Mouse (Mus musculus) forebrain, embryonic 12.5 days (tissue): ENCODE measurements around the gene Dact3. TPM values are rescaled to one million over a fixed set of nuclear protein-coding genes. Genes with fewer than 3 reads are reported as not detected.

Experiments
- ATAC-seq: fragments of 200-750 bp; cut with Nextera tagmentation; 2 replicates; pipeline ENCODE4 v1.8.0; 2017; ENCODE audit warnings: moderate TSS enrichment; ENCODE audit not compliant: low FRiP score
- H3K27ac ChIP-seq: fragments of 300-500 bp; sonication (generic); 2 replicates; pipeline ENCODE4 v1.5.1; 2016; ENCODE audit warnings: mild to moderate bottlenecking
- H3K27me3 ChIP-seq: fragments of 300-500 bp; sonication (generic); 2 replicates; pipeline ENCODE4 v1.6.1; 2016; ENCODE audit warnings: mild to moderate bottlenecking
- H3K36me3 ChIP-seq: fragments of 300-500 bp; sonication (generic); replicated peaks from 2 replicates; pipeline ENCODE4 v1.6.1; 2016; ENCODE audit warnings: mild to moderate bottlenecking
- H3K4me1 ChIP-seq: fragments of 300-500 bp; sonication (generic); 2 replicates; pipeline ENCODE4 v1.6.1; 2016
- H3K4me2 ChIP-seq: fragments of 300-500 bp; sonication (generic); 2 replicates; pipeline ENCODE4 v1.6.1; 2016; ENCODE audit warnings: mild to moderate bottlenecking, moderate library complexity
- H3K4me3 ChIP-seq: fragments of 300-500 bp; sonication (generic); replicated peaks from 2 replicates; pipeline ENCODE4 v1.5.1; 2016; ENCODE audit warnings: mild to moderate bottlenecking
- H3K9ac ChIP-seq: fragments of 300-500 bp; sonication (generic); 2 replicates; pipeline ENCODE4 v1.6.1; 2016; ENCODE audit warnings: mild to moderate bottlenecking
- H3K9me3 ChIP-seq: fragments of 300-500 bp; sonication (generic); 2 replicates; pipeline ENCODE4 v1.6.1; 2016
- WGBS: fragments of 180-500 bp; shearing (Covaris S2); methylation state at CpG from one replicate; pipeline ENCODE4 v1.1.7; 2016; 5-methylcytosine and 5-hydroxymethylcytosine counted together
- polyA plus RNA-seq: library from polyadenylated mRNA; unstranded; fragments of >200 nt; fragmentation: Nextera tagmentation; extraction: Ambion mirVana; gene quantifications from 2 replicates; pipeline ENCODE4 v1.2.1, GENCODE M21; 2016

Gene Dact3
- 2.6 and 3.2 TPM in 2 replicates for polyA plus RNA-seq

GRCm38 (mm10) chr7:16875310-16875325 is at the start of gene Dact3:
Gene Dact3 (plus strand): TSS chr7:16875317.
- ATAC-seq = no peak
- Histone ChIP-seq H3K9ac (peak within 1 kb of the TSS; percentile 86), H3K27me3 (no peaks in the 10 kb centered on the region), H3K9me3 (no peaks in the 10 kb centered on the region), H3K4me3 (peak within 1 kb of the TSS; percentile 78), H3K36me3 (peaks cover 6% of the 10 kb centered on the region; the same call in 1 of the 2 replicates), H3K27ac (peak within 1 kb of the TSS; percentile 88), H3K4me1 (peaks cover 30% of the 10 kb centered on the region), H3K4me2 (peak within 1 kb of the TSS; percentile 92)
- WGBS = 0% methylated on average over 1 of the region's 1 CpGs

DNA sequence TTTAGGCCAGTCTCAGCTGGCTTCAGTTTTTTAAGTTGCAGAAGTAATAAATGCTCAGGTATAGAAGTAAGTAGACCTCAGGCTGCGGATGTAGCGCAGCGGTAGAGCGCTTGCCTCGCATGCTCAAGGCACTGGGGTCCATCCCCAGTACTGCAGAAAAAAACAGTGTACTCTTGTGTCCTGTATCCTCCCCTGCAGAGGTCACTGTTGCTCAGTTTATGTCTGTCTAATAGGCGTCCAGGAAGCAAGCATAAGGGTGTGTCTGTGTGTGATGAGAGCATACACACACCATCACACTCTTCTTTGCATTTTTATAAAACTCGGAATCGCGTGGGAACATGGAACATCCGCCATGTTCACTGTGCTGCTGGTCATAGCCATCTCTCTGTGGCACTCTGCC is 49.3 kb upstream of the Dact3 start:
- WGBS = 84% methylated on average over 10 of the region's 10 CpGs

GRCm38 (mm10) chr7:16826571-16826970 is 48.5 kb upstream of the Dact3 start:
- Histone ChIP-seq H3K4me3 (no peak overlapping the region), H3K9ac (no peak overlapping the region), H3K27me3 (no peaks in the 10 kb centered on the region), H3K27ac (no peak overlapping the region), H3K9me3 (no peaks in the 10 kb centered on the region), H3K4me1 (0 out of 2 replicates have a peak, but pooled peaks cover 5% of the 10 kb centered on the region), H3K4me2 (no peak overlapping the region), H3K36me3 (peaks cover 92% of the 10 kb centered on the region)
- ATAC-seq = no peak
- WGBS = 90% methylated on average over 5 of the region's 5 CpGs

More for the DNA sequence above, 49.3 kb upstream of the Dact3 start:
- no peaks in the 10 kb centered on the region for H3K9me3 ChIP-seq
- no peak overlapping the region for H3K4me2 ChIP-seq
- H3K36me3 ChIP-seq = peaks cover 84% of the 10 kb centered on the region
- no peak overlapping the region for H3K27ac ChIP-seq
- no peak for ATAC-seq
- no peak overlapping the region for H3K9ac ChIP-seq
- H3K4me1 ChIP-seq = peaks cover 11% of the 10 kb centered on the region; the same call in 1 of the 2 replicates
- H3K4me3 ChIP-seq = no peak overlapping the region
- H3K27me3 ChIP-seq = no peaks in the 10 kb centered on the region

GRCm38 (mm10) chr7:16827274-16827673 is 47.8 kb upstream of the Dact3 start:
- peaks cover 98% of the 10 kb centered on the region for H3K36me3 ChIP-seq
- H3K4me3 ChIP-seq = no peak overlapping the region
- ATAC-seq = no peak
- H3K27ac ChIP-seq = no peak overlapping the region
- WGBS = 90% methylated on average over 4 of the region's 4 CpGs
- H3K9ac ChIP-seq = no peak overlapping the region
- no peaks in the 10 kb centered on the region for H3K9me3 ChIP-seq
- H3K27me3 ChIP-seq = no peaks in the 10 kb centered on the region
- H3K4me1 ChIP-seq = 0 out of 2 replicates have a peak, but pooled peaks cover 2% of the 10 kb centered on the region
- no peak overlapping the region for H3K4me2 ChIP-seq

DNA sequence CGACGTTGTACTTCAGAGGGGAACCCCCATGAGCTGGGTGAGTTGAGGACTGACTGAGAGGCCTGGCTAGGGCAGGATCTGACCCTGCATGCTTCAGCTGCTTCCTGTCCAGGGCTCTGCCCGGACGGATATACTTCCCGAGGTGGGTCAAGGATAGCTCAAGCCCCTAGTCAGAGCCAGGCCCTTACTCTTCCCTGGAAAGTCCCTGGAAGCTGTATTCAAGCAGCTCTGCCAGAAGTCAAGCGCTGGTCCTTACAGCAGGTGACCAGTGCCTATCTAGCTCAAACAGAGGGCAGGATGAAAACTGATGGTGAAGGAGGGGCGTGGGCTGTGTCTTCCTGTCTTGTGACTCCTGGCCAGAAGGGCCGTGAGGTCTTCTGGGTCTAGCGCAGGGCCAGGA is 44.7 kb upstream of the Dact3 start:
- H3K27ac ChIP-seq = no peak overlapping the region
- H3K4me3 ChIP-seq = no peak overlapping the region
- no peak for ATAC-seq
- no peaks in the 10 kb centered on the region for H3K9me3 ChIP-seq
- no peaks in the 10 kb centered on the region for H3K4me1 ChIP-seq
- 88% methylated on average over 9 of the region's 9 CpGs for WGBS
- peaks cover 100% of the 10 kb centered on the region for H3K36me3 ChIP-seq
- H3K9ac ChIP-seq = no peak overlapping the region
- no peaks in the 10 kb centered on the region for H3K27me3 ChIP-seq
- H3K4me2 ChIP-seq = no peak overlapping the region

DNA sequence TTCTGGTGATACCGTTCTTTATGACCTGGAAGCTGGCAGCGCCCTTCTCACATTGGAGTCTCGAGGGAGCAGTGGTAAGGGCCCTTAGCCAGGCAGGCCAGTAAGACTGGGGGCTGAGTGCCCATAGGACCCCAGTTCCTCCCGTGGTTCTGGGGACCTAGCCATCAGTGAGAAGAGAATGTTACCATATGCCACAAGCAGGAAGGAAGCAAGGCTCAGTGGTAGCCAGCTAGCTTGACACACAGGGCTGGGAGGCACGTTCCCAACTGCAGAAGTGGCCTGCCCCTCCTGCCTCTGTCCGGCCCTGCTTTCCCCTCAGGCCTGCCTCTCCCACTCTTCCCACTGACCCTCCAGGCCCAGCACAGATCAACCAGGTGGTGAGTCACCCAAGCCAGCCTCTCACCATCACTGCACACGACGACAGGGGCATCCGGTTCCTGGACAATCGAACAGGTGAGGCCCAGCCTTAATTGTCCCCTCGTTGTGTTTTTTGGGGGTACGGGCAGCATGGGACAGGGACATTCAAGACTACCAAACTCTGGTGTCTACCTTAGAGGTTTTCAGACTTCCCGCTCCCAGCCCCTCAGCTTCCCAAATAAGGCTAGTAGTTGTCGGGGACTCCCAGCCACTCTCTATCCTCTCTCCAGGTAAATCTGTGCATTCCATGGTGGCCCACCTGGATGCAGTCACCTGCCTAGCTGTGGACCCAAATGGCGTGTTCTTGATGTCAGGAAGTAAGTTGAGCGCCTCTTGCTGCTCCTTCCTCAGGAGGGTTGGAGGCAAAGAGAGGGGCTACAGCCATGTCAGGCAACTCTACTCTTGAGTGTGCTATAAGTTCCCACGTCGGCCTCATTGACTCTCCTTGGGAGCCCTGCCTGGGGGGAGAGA is 37.0 kb upstream of the Dact3 start:
- ATAC-seq = no peak
- peaks cover 5% of the 10 kb centered on the region; the same call in 1 of the 2 replicates for H3K4me1 ChIP-seq
- no peak overlapping the region for H3K27ac ChIP-seq
- H3K9me3 ChIP-seq = no peaks in the 10 kb centered on the region
- no peak overlapping the region for H3K4me3 ChIP-seq
- WGBS = 92% methylated on average over 18 of the region's 18 CpGs
- H3K9ac ChIP-seq = no peak overlapping the region
- peaks cover 78% of the 10 kb centered on the region for H3K36me3 ChIP-seq
- H3K27me3 ChIP-seq = no peaks in the 10 kb centered on the region
- H3K4me2 ChIP-seq = no peak overlapping the region

DNA sequence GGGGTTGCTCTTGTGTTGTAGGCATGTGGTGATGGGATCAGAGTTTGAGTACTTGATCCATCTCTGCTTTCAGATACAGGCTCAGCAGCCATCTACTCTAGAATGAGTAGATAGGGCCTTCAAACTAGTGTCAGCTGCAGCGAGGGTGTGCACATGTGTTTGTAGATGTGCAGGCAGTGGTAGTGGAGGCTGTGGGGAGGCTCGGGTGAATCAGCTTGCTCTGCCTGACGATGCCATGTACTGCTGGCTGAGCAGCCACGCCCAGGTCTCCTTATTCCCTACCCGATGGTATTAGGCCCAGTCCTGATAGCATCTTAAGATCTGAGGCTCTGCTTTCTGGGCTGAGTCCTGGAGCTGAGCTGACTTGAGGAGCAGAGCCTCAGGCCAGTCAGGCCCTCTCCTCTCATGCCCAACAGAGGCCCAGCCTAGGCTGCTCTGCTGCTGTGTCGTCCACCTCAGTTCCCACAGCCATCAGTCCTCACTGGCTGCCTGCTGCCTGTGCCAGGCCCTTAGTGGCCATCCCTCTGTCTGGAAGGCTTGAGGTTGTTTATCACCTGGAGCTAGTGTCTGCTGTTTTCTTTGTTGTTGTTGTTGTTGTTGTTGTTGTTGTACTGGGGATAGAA is 36.2 kb upstream of the Dact3 start:
- Histone ChIP-seq H3K36me3 (peaks cover 71% of the 10 kb centered on the region), H3K27ac (no peak overlapping the region), H3K4me1 (peaks cover 12% of the 10 kb centered on the region), H3K4me2 (no peak overlapping the region), H3K9ac (no peak overlapping the region; the same call in 1 of the 2 replicates), H3K27me3 (0 out of 2 replicates have a peak, but pooled peaks cover 2% of the 10 kb centered on the region), H3K4me3 (no peak overlapping the region), H3K9me3 (no peaks in the 10 kb centered on the region)
- WGBS = 81% methylated on average over 6 of the region's 6 CpGs
- ATAC-seq = no peak

DNA sequence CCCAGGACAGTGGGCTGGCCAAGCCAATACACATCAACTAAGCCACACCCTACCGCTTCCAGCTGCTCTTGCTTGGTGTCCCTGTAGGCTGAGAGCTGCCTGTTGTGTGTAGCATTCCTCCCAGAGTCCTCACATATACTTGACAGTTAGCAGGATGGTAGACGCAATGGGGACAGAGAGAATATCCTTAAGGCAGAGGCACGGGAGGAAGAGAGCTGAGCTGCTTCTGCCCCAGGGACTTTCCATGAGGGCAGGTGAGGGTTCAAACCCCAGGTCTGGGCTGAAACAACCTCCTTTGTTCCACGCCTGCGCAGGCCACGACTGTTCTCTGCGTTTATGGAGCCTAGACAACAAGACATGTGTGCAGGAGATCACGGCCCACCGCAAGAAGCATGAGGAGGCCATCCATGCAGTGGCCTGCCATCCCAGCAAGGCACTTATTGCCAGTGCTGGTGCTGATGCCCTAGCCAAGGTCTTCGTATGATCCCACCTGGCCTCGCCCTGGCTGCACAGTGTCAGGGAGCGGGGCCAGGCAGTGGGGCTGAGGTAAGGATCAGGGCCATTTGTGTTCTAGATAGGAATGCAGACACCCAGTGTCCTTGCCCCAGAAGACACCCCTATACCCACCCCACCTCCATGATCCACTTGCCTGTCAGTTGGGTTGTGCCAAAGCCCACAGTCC is 35.5 kb upstream of the Dact3 start:
- H3K36me3 ChIP-seq = peaks cover 64% of the 10 kb centered on the region
- H3K4me1 ChIP-seq = peaks cover 19% of the 10 kb centered on the region
- 95% methylated on average over 12 of the region's 12 CpGs for WGBS
- H3K27me3 ChIP-seq = 0 out of 2 replicates have a peak, but pooled peaks cover 5% of the 10 kb centered on the region
- no peak overlapping the region for H3K4me2 ChIP-seq
- no peak overlapping the region for H3K9ac ChIP-seq
- no peaks in the 10 kb centered on the region for H3K9me3 ChIP-seq
- no peak overlapping the region for H3K27ac ChIP-seq
- no peak for ATAC-seq
- no peak overlapping the region for H3K4me3 ChIP-seq

- Histone ChIP-seq H3K27ac (no peak overlapping the region), H3K9me3 (no peaks in the 10 kb centered on the region), H3K4me1 (peaks cover 24% of the 10 kb centered on the region), H3K4me2 (no peak overlapping the region), H3K27me3 (0 out of 2 replicates have a peak, but pooled peaks cover 5% of the 10 kb centered on the region), H3K9ac (no peak overlapping the region), H3K36me3 (peaks cover 59% of the 10 kb centered on the region), H3K4me3 (no peak overlapping the region)
- 93% methylated on average over 2 of the region's 2 CpGs for WGBS
- no peak for ATAC-seq
Observed at GRCm38 (mm10) chr7:16840109-16840491, 35.0 kb upstream of the Dact3 start.

DNA sequence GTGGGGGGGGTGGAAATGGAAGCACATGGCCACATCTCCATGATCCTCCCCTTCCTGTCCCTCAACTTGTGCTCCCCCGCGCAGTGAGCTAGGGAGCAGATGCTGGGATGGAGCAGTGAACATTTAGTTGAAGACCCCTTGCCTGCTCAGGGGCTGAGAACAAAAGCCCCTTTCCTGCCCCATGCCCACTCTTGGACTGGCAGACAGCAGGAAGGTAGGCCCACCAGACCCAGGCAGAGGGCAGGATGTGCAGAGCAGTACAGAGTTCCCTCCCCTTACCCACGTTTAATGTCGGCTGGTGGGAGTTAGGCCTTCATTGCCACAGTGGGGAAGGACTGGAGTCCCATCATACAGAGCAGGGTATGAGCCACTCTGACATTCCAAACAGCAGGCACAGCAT is 34.0 kb upstream of the Dact3 start:
- H3K9ac ChIP-seq = no peak overlapping the region
- no peak for ATAC-seq
- peaks cover 32% of the 10 kb centered on the region for H3K4me1 ChIP-seq
- 0 out of 2 replicates have a peak, but pooled peaks cover 5% of the 10 kb centered on the region for H3K27me3 ChIP-seq
- H3K36me3 ChIP-seq = peaks cover 51% of the 10 kb centered on the region
- H3K4me3 ChIP-seq = no peak overlapping the region
- H3K4me2 ChIP-seq = no peak overlapping the region
- no peak overlapping the region for H3K27ac ChIP-seq
- 79% methylated on average over 4 of the region's 4 CpGs for WGBS
- H3K9me3 ChIP-seq = no peaks in the 10 kb centered on the region

GRCm38 (mm10) chr7:16841561-16842560 is 33.3 kb upstream of the Dact3 start:
- peaks cover 48% of the 10 kb centered on the region for H3K36me3 ChIP-seq

More at GRCm38 (mm10) chr7:16841561-16842560, 33.3 kb upstream of the Dact3 start:
- H3K4me3 ChIP-seq = peak overlapping the region; percentile 63
- peak overlapping the region; percentile 89 for H3K4me2 ChIP-seq
- 0 out of 2 replicates have a peak, but pooled peaks cover 5% of the 10 kb centered on the region for H3K27me3 ChIP-seq
- H3K27ac ChIP-seq = peak overlapping the region; percentile 47
- ATAC-seq = peak; percentile 2; the same call in 1 of the 2 replicates
- H3K9me3 ChIP-seq = no peaks in the 10 kb centered on the region
- H3K9ac ChIP-seq = peak overlapping the region; percentile 78
- WGBS = 49% methylated on average over 11 of the region's 11 CpGs
- H3K4me1 ChIP-seq = peaks cover 32% of the 10 kb centered on the region
